9 mouse cellular contexts compared by ENCODE assay signal in genomic region chr7:134227773-134228455, GRCm38 (mm10). TPM values are rescaled to one million over a fixed set of nuclear protein-coding genes. Genes with fewer than 3 reads are reported as not detected.
A peak's percentile ranks its signal among the peaks of the same experiment; 100 is the strongest.
DNase-seq lines count a peak whose midpoint lies in the region; ATAC-seq lines count a peak whose summit lies in the region.
"Had no signal": no experiment of that assay in that cellular context is flagged by ENCODE, and none has a peak within 500 bp of the region (broad histone marks: within the 10 kb centered on the region; RNA-seq: fewer than 3 reads in every experiment).

No protein-coding gene starts in this region.

- no peak for ATAC-seq in intestine, embryonic 14.5 days (replicated peaks; ENCODE audit: low FRiP score, low TSS enrichment, low read depth)
- no peak for ATAC-seq in intestine, embryonic 15.5 days

- H3K9me3 ChIP-seq in intestine, embryonic 14.5 days (ENCODE audit: control insufficient read depth, low read length): no peaks in the 10 kb centered on the region
- no peaks in the 10 kb centered on the region for H3K9me3 ChIP-seq in intestine, embryonic 15.5 days
- H3K9me3 ChIP-seq: embryonic facial prominence, embryonic 12.5 days had no signal

- H3K36me3 ChIP-seq in intestine, embryonic 14.5 days (ENCODE audit: control insufficient read depth, insufficient read depth, low read length): no peaks in the 10 kb centered on the region
- no peaks in the 10 kb centered on the region for H3K36me3 ChIP-seq in intestine, embryonic 15.5 days
- H3K36me3 ChIP-seq: embryonic facial prominence, embryonic 12.5 days had no signal

- H3K4me1 ChIP-seq in intestine, embryonic 14.5 days (replicated peaks; ENCODE audit: control insufficient read depth, insufficient read depth, low read length): peaks cover 22% of the 10 kb centered on the region
- H3K4me1 ChIP-seq in intestine, embryonic 15.5 days (replicated peaks): peaks cover 17% of the 10 kb centered on the region; the same call in 1 of the 2 replicates

- DNase-seq in intestine, embryonic 14.5 days (ENCODE audit: low spot score): no peak
- peak; percentile 70 for DNase-seq in embryo, embryonic 11 days
- DNase-seq in kidney, adult 8-10 months: peak; percentile 27 to 42
- peak; percentile 52 for DNase-seq in lung, postnatal 36 days
- no peak for DNase-seq in MN1 (ENCODE audit: low spot score)
- DNase-seq in right cerebral cortex, adult 2 months (ENCODE audit: low spot score in 2 of 2): no peak
- no peak for DNase-seq in frontal cortex, postnatal 14 days (ENCODE audit: low spot score in 2 of 2)

- no peak overlapping the region for H3K4me3 ChIP-seq in intestine, embryonic 14.5 days (ENCODE audit: low read depth, low read length)
- H3K4me3 ChIP-seq in intestine, embryonic 15.5 days (replicated peaks): no peak overlapping the region
- H3K4me3 ChIP-seq: embryonic facial prominence, embryonic 12.5 days had no signal

- WGBS in intestine, embryonic 14.5 days: 27% methylated on average over 13 of the region's 13 CpGs
- 28% methylated on average over 13 of the region's 13 CpGs for whole genome bisulfite sequencing in intestine, embryonic 15.5 days

- H3K27ac ChIP-seq in intestine, embryonic 14.5 days (ENCODE audit: low read depth): peak overlapping the region; percentile 60; the same call in 1 of the 2 replicates
- no peak overlapping the region for H3K27ac ChIP-seq in intestine, embryonic 15.5 days

- H3K9ac ChIP-seq in intestine, embryonic 14.5 days (ENCODE audit: low read length): no peak overlapping the region
- H3K9ac ChIP-seq in intestine, embryonic 15.5 days: no peak overlapping the region
- H3K9ac ChIP-seq: embryonic facial prominence, embryonic 12.5 days had no signal

- no peak overlapping the region for H3K4me2 ChIP-seq in intestine, embryonic 14.5 days (ENCODE audit: low read length)
- H3K4me2 ChIP-seq in intestine, embryonic 15.5 days (replicated peaks): no peak overlapping the region
- H3K4me2 ChIP-seq: embryonic facial prominence, embryonic 12.5 days had no signal

- peaks cover 5% of the 10 kb centered on the region for H3K27me3 ChIP-seq in intestine, embryonic 14.5 days (replicated peaks; ENCODE audit: control insufficient read depth, insufficient read depth, low read length)
- H3K27me3 ChIP-seq in intestine, embryonic 15.5 days (replicated peaks): peaks cover 16% of the 10 kb centered on the region

RNA-seq across cellular contexts. Expression of gene Adam12, which starts 4.0 kb away (rescaled TPM):
- 13.8 and 15.1 TPM in 2 replicates for polyA plus RNA-seq in intestine, embryonic 14.5 days (2014; fragmentation: Nextera tagmentation; extraction: Ambion mirVana)
- 6.3 and 6.4 TPM in 2 replicates for polyA plus RNA-seq in intestine, embryonic 15.5 days (2015; fragmentation: Nextera tagmentation; extraction: Ambion mirVana)

Comparison
In these comparisons a context has a peak if more than half of its experiments do, and no peak if none do; other contexts are left out.
1. DNase-seq: peak in embryo, embryonic 11 days (single experiment), kidney, adult 8-10 months (2 of 2) and lung, postnatal 36 days (single experiment); none in intestine, embryonic 14.5 days (single experiment), MN1 (single experiment), right cerebral cortex, adult 2 months (0 of 2) and frontal cortex, postnatal 14 days (0 of 2).